Mouse (Mus musculus) thymus, postnatal 10 days (tissue): Measurements from ENCODE around the gene Muc20.

Source experiments
- DNase-seq, 2 experiments: peaks; one replicate each; pipeline ENCODE4 v3.0.0; 2021; ENCODE audit warnings: low spot score in 2 of 2

Gene Muc20

DNA sequence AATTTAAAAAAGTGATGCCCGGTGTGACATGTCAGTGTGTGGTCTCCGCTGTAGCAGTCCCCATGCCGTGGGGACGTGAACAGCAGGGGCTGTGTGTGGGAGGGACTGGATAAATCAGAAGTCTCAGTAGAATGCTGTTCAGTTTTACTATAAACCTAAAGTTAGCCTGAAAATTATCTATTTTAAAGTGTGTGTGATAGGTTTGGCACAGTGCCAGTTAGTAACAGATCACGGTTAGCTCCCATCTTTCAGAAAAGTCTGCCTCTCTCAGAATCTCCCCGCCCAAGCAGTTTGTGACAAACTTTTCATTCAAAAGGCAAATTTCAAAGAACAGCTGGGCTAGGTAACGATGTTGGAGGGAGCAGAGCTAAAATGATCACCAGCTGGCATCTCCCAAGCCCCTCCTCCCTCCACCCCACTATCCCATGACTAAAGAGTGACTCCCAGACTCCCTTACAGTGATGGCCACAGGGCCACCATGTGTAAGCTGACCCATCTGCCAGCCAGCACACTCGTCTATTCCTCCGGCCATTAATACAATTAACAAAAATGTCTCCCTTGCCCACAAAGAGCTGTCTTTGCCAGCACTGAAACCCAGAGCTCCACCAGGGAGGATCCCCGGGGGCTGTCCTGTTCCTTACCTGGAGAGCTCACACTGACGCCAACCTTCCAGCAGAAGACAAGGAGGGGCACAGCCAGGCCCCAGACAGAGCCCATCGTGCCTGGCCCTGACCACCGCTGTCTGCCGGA, 384 bp downstream of the Muc20 start:
- no peak for DNase-seq

DNA sequence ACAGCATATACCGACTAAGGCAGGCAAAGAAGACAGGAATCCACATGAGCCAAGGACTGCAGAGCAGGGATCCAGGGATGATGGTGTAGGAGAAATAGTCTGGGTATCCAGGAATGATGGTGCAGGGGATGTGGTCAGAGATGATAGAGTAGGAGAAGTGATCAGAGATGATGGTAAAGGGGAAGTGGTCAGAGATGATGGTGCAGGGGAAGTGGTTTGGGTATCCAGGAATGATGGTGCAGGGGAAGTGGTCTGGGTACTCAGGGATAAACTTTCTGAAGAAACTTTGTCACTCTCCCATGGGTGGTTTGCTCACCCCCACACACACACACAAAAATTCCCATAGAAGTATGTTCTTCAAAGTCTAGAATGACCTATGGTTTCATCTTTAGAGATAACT, 2.1 kb downstream of the Muc20 start:
- DNase-seq = no peak

DNA sequence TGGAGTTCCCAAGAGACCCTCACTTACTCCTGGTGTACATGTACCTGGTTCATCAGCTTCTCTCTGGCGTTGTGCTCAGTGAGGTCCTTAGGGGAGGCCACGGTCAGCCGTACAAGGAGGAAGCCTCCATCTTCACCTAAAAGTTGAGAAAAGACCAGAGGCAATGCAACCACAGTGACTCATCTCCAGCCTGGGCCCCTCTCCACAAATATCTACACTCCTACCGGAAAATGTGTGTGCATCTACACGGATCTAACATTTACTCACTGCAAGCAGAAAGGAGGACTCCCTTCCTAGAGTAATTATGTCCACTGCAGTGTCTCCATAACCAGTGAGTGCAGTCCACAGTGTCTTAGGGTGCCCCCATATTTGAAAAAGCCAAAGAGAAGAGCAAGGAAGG, 7.2 kb downstream of the Muc20 start:
- DNase-seq = no peak

DNA sequence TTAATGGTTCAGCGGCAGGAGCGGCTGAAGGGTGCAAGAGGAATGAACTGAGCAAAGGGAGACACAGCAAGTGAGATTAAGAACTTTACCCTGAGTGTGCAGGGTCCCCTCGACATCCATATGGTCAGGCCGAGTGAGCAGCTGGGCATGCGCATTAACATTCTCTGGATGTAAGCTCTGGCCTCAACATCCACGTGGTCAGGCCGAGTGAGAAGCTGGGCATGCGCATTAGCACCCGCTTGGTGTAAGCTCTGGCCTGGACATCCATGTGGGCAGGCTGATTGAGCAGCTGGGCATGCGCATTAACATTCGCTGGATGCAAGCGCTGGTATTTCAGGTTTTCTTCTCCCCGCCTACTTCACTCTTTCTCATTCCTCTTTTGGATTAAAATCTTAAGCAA, 12.4 kb downstream of the Muc20 start:
- no peak for DNase-seq

DNA sequence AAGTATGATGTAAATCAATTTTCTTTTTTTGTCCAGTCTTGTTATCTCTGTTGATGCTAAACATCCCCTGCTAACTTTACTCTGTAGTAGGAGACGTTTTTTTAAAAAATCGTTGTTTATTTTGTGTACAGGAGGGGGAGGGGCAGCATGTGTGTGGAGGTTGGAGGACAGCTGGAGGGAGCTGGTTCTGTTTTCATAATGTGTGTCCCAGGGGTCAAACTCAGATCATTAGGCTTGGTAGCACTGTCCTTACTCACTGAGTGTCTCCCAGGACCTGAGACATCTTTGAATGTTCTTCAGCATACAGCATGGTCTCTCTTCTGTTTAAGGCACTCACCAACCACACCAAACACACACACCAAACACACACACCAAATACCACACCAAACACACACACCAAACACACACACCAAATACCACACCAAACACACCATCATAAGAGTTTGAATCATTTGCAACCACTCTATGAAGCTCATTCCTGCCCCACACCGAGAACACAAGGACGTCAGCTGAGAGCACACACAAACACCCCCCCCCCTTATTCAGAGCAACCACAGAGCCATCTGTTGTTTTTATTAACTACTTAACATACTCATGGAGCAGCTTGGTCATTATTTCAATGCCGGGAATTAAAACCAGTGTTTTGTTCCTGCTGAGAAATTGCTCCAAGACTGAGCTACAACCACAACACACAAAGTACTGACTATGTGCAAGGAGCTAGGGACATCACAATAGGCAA, 13.7 kb downstream of the Muc20 start:
- DNase-seq = no peak

DNA sequence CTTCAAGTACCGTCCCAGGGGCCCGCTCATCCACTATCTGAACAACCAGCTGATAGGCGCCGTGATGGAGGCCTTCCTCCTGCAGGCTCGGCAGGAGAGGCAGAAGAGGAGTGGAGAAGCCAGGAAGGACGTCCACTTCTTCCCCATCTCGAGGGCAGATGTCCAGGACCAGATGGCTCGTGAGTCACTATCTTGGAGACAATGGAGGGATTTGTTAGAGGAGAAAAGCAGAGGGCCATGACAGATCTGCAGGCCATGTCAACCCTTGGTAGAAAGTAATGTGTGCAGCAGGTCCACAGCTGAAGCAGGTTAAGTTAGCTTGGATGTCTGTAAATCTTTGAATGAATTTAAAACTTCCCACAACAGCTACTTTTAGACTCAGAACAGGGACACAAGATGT, 18.3 kb downstream of the Muc20 start:
- no peak for DNase-seq

DNA sequence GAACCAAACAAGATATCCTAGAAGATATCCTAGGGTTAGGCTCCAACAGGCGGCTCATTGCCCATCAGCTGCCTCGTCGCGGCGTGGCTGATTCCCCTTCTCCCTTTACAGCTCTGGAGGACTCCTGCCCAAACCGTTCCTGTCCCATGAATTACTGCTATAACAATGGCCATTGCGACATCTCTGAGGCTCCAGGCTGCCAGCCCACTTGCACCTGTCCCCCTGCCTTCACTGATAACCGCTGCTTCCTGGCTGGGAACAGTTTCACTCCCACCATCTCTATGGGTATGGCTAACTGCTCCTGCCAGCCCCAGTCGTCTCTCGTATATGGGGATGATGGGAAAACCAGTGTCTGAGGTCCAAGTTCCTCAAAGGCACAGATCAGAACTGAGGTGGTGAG, 20.6 kb downstream of the Muc20 start:
- DNase-seq = no peak

DNA sequence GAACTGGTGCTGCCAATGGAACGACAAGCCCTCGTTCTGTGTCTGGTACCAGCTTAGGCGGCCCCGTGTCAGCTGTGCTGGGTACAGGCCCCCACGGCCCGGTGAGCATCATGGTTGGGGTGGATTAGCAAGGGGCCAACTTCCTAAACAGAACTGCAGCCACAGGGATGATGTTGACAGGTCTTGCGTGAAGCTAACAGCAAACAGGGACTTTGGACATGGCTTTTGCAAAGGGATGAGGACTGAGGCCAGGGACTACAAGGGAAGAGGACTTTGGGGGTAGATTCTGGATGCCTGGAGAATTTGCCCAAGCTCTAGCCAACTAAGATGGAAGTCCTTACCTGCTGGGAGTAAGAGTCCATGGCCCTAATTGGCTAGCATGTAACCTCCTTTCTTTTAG, 30.3 kb downstream of the Muc20 start:
- DNase-seq = no peak

DNA sequence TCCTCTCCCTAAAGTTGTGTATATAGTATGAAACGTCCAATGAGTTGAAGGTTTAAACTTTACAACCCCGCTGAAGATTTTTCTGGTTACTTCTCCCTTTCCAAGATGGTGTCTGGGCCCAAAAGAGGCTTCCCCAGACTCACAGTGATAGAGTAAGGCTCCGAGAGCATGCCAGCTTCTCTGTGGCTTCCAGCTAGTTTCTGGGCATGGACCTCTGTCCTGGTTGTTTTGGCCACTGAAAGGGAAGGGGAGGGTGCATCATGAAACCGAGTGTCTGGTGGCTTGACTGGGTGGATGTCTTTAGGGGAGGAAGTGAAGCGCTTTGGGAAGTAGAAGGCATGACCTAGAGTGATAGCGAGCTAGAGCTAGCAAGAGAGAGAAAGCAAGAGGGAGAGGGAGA, 32.3 kb downstream of the Muc20 start:
- no peak for DNase-seq

DNA sequence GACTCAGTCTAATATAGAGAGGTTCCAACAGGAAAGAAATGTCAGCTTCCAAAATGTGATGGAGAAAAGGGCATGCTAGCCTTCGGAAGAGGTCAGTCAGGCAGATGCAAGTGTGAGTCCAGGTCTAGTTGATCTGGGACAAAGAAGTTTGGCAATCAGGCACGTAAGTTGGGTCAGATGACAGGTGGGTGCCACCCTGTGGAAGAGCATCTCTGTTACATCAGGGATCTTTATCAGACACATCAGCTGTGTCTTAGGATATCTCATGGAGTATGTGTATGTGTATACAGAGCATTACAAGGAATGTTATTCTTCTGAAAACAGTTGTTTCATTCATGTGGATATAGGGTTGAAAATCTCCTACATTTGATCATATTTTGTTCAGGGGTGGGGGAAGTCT, 32.7 kb downstream of the Muc20 start:
- DNase-seq = no peak

DNA sequence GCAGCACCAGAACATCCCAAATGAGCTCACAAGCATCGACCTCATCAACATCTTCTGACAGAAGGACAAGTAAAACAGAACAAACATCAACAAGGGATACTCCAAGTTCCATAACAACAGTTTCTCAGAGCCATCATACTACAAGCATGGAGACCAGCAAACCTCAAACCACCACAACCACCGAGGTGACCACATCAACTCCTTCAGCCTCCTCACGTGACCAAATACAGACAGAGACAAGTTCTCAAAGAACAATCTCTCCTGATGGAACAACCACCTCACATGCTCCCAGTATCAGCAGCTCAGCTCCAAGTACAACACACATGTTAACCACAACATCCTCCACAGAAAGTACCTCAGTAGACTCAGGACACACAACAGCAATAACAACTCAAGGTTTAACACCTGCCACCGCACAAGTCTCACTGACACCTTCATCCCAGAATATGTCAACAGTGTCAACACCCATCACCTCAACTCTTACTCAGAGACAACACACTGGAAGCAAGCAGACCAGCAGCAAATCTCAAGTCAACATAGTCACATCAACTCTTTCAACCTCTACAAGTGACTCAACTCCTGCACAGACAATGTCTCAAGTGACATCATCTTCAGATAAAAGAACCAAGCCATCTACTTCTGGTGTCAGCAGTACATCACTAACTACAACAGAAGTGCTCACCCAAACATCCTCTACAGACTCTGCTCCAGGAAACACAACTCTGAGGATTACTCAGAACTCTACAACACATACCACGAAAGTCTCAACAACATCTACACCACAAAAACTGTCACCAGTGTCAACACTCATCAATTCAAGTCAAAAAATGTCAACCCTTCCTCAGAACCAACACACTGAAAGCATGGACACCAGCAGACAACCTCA, 46.8 kb downstream of the Muc20 start:
- no peak for DNase-seq

DNA sequence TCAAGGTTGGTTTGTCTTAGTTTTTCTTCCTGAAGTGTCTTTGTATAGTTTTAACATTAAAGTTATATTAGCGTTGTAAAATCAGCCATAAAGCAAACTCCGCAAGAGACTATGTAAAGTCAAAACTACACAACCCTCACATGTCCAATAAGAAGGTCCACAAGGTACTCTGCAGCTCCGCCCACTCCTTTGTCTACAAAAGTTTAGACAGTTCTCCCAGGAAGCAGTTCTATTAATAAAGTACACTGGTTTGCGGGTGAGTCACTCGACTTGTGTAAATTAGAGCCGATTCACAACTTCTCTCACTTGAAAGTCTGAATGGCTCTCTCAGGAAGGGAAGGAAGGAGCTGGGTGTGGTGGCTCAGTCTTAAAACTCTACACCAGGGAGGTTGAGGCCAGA, 51.4 kb downstream of the Muc20 start:
- no peak for DNase-seq

DNA sequence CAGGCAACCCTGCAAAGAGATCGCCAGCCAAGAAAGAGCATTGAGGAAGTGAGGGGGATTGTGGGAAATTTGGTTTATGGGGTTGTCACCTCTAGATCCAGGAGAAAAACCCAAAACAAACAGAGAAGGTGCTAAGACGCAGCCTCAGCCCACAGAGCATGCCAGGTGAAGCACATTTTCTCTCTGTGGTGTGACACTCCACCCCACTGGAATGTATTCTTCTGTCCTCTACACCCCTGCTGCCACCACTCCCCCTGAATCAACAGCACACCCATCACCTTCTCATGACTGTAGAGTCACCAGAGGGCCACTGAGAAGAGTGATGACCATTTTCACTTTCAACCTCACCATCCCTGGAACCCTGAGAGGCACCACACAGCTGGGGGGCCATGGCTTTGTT, 54.5 kb downstream of the Muc20 start:
- no peak for DNase-seq

DNA sequence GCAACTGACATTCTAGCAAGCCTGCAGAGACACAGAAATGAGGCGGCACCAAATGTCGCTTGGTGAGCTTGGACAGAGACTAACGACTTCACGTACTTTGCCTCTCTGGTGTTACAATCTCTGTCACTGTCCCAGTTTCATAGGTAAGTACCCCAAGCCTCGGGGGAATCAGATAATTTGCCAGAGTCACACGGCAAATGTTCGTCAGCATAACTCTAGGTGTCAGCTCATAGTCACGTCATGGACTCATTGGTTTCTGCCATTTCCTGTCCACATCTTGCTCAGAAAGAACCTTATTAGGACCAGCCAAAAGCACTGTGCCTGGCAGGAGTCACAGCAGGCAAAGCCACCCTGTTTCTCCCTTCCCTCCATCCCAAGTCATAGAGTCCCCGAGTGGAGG, 55.9 kb downstream of the Muc20 start:
- no peak for DNase-seq

DNA sequence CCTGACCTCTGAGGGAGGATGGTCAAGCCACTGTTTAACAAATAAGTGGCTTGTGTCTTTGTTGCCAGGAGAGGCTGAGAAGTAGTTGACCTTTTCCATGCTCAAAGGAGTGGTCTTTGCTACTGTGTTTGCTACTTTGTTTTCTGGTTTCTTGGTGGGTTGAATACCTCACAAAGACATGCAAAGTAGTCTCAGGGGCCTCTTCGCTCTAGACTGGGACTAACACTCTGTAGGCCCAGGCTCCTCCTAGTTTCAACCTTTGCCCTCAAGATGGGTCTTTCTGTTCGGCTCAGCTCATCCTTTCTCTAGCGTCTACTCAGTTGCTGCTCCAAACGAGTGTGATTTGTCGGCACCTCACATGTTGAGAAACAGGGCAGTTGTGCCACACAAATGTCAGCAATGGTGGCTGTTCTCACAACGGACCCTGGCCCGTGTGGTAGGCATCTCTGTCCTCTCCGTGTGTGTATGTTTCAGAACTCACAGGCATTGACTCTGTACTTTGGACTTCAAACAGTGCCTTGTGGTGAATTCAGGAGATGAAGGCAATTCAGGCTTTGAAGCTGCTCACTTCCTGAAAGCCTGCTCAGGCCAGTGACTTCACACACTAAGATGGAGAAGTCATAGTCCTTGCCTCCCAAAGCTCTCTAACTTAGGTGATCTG, 57.1 kb downstream of the Muc20 start:
- DNase-seq = no peak

DNA sequence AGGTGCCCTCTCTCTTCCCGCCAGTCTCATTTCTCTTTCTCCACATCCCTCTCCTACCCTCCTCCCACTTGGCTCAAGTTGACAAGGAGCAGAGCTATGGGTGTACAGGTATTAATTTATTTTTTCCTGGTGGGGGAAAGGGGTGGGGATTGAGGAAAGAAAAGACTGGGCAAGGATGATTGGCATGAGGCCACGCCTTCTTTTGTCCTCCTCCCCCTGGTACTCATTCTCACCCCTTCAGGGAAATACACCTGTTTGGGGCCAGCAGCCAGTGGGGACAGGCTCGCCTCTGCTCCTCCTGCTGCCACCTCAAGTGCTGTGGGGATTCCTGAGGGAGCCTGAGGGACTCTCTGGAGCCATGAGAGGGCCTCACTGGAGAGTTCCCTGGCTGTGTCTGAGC, 61.2 kb downstream of the Muc20 start:
- no peak for DNase-seq

DNA sequence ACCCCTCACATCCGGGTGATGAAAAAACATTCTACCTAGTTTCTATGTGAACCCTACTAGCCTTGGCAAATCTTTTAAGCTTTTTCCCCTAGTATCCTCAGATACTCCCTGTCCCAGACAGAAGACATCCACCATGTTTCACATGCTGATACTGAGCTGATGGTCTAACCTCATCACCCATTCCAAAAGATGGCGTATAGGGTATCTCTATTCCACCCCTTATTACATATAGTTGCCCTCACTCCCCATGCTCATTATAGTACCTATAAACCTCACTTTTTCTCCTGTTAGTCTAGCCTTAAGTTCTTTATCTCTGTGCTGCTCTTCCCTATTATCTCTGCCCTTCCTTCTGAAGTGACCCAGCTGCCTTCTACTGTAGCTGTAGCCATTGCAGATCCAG, 61.6 kb downstream of the Muc20 start, which contains the start of gene Muc4:
Gene Muc4 (plus strand): TSS at position 301 of the 400 bp plus-strand sequence.
- no peak for DNase-seq

DNA sequence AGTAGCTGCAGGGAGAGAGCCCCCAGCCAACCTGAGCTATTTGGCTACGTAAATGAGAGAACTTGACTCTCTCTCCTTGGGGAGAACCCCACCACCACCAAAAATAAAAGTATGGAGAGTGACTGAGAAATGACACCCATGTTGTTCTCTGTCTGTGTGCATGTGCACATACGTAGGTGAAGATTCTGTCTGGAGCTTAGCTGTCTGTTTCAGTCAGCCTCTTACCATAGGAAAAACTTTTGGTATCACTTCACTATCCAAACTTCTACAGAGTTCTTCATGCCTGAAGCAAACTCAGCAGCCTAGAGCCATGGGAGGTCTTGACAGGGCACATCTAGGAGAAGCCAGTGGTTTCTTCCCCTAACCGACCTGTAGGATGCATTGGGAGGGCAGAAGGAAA, 64.0 kb downstream of the Muc20 start:
- no peak for DNase-seq

DNA sequence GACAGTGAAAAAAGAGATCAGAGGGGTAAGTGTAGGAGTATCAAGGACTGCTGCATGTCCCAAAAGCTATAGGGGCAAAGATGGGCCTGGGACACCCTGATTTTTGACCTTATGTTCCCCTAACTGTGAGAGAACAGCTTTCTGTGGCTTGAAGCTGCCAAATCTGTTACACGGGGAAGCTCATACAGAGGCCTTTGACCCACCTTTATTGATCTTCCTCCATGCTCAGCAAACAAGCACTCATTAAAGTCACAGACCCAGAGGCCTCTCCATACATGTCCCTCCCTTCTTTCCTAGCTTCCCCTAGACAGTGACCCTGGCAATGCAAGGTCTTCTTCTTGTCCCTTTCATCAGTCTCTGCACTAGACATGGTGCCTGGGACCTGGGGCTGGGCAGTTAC, 68.5 kb downstream of the Muc20 start:
- DNase-seq = no peak

DNA sequence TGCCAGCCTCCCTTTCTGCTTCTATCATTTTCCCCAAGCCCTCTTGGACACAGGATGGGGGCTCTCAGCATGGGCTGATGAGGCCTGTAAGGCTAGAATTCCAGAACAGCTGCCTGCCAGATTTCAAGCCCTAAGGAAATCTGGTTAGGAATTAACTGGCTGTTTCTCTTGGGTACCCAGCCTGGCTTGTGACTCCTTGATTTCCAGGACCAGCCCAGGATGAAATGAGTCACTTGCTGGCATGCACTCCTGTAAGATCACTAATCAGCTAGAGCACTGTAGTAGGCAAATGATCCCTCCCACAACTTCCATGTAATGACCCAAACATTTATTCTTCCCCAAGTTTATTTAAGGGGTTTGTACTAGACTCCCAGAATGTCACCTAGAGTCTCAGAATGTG, 69.0 kb downstream of the Muc20 start:
- DNase-seq = no peak
